Mouse (Mus musculus) liver, adult 2 months (tissue): ENCODE data around the gene Rap1gap.

Source experiments
- CTCF ChIP-seq: fragments of 200-500 bp; IDR thresholded peaks from 2 replicates; pipeline ENCODE4 v1.5.1; 2011; ENCODE audit warnings: low read depth, low read length, control low read depth
- POLR2A ChIP-seq: fragments of 200-500 bp; IDR thresholded peaks from 2 replicates; pipeline ENCODE4 v1.6.1; 2011; ENCODE audit warnings: low read length, control low read depth; ENCODE audit not compliant: insufficient read depth; ENCODE audit errors: extremely low read depth

GRCm38 (mm10) chr4:137722692-137723427 is 58.3 kb downstream of the Rap1gap start:
- TF ChIP-seq POLR2A (no peak), CTCF (peak; percentile 97)
